Mouse (Mus musculus) lung, adult 2 months (tissue): Measurements from ENCODE around the gene Gm21830.

ENCODE experiments used
- CTCF ChIP-seq: fragments of 200-500 bp; IDR thresholded peaks from 2 replicates; pipeline ENCODE4 v1.5.1; 2011; ENCODE audit warnings: mild to moderate bottlenecking, low read length, control low read depth; ENCODE audit not compliant: insufficient read depth
- POLR2A ChIP-seq: fragments of 200-500 bp; IDR thresholded peaks from 2 replicates; pipeline ENCODE4 v1.6.1; 2011; ENCODE audit warnings: low read depth, mild to moderate bottlenecking, control low read depth, low read length, borderline replicate concordance; ENCODE audit errors: extremely low read depth

- no peak for TF ChIP-seq CTCF
- no peak for TF ChIP-seq POLR2A
Measured at GRCm38 (mm10) chr2:67477753-67478152, 64.2 kb downstream of the Gm21830 start.
